20 mouse cellular contexts compared by ENCODE assay signal in genomic region chr6:39345430-39345829, GRCm38 (mm10). TPM values are rescaled to one million over a fixed set of nuclear protein-coding genes. Genes with fewer than 3 reads are reported as not detected.
DNase-seq lines count a peak whose midpoint lies in the region; ATAC-seq and TF ChIP-seq lines count a peak whose summit lies in the region.
"Had no signal": no experiment of that assay in that cellular context is flagged by ENCODE, and none has a peak within 500 bp of the region (broad histone marks: within the 10 kb centered on the region; RNA-seq: fewer than 3 reads in every experiment).

No protein-coding gene starts in this region.

- peaks cover 4% of the 10 kb centered on the region; the same call in 1 of the 2 replicates for H3K27me3 ChIP-seq in forebrain, embryonic 10.5 days (ENCODE audit: poor library complexity, severe bottlenecking)
- H3K27me3 ChIP-seq in forebrain, embryonic 16.5 days (replicated peaks; ENCODE audit: control insufficient read depth, insufficient read depth, low read length): no peaks in the 10 kb centered on the region
- no peaks in the 10 kb centered on the region for H3K27me3 ChIP-seq in neural tube, embryonic 11.5 days (ENCODE audit: control insufficient read depth, insufficient read depth, low read length)
- H3K27me3 ChIP-seq in hindbrain, embryonic 13.5 days: no peaks in the 10 kb centered on the region
- H3K27me3 ChIP-seq in neural tube, embryonic 14.5 days (ENCODE audit: control insufficient read depth, insufficient read depth, low read length): no peaks in the 10 kb centered on the region
- no peaks in the 10 kb centered on the region for H3K27me3 ChIP-seq in stomach, postnatal 0 days (ENCODE audit: control insufficient read depth, insufficient read depth, low read length)
- H3K27me3 ChIP-seq: limb, embryonic 12.5 days had no signal

- TF ChIP-seq EP300 in stomach, postnatal 0 days (optimal IDR thresholded peaks at IDR 0.05): no peak

- no peak overlapping the region for H3K4me3 ChIP-seq in forebrain, embryonic 10.5 days
- no peak overlapping the region for H3K4me3 ChIP-seq in forebrain, embryonic 16.5 days (replicated peaks; ENCODE audit: low read length)
- no peak overlapping the region for H3K4me3 ChIP-seq in neural tube, embryonic 11.5 days (ENCODE audit: low read depth, low read length)
- no peak overlapping the region for H3K4me3 ChIP-seq in hindbrain, embryonic 13.5 days
- no peak overlapping the region for H3K4me3 ChIP-seq in neural tube, embryonic 14.5 days (ENCODE audit: low read depth, low read length)
- H3K4me3 ChIP-seq in stomach, postnatal 0 days (ENCODE audit: low read depth, low read length): no peak overlapping the region
- H3K4me3 ChIP-seq: limb, embryonic 12.5 days had no signal

- no peaks in the 10 kb centered on the region for H3K9me3 ChIP-seq in forebrain, embryonic 10.5 days
- no peaks in the 10 kb centered on the region for H3K9me3 ChIP-seq in forebrain, embryonic 16.5 days (ENCODE audit: control insufficient read depth, low read length)
- no peaks in the 10 kb centered on the region for H3K9me3 ChIP-seq in neural tube, embryonic 11.5 days (ENCODE audit: control insufficient read depth, low read length)
- H3K9me3 ChIP-seq in hindbrain, embryonic 13.5 days: no peaks in the 10 kb centered on the region
- no peaks in the 10 kb centered on the region for H3K9me3 ChIP-seq in neural tube, embryonic 14.5 days (ENCODE audit: control insufficient read depth, low read length)
- H3K9me3 ChIP-seq in stomach, postnatal 0 days (ENCODE audit: control insufficient read depth, low read length): no peaks in the 10 kb centered on the region
- H3K9me3 ChIP-seq: G1E; limb, embryonic 12.5 days had no signal

- peaks cover 58% of the 10 kb centered on the region for H3K36me3 ChIP-seq in forebrain, embryonic 10.5 days (replicated peaks)
- H3K36me3 ChIP-seq in forebrain, embryonic 16.5 days (ENCODE audit: control insufficient read depth, insufficient read depth): peaks cover 17% of the 10 kb centered on the region
- 0 out of 2 replicates have a peak, but pooled peaks cover 2% of the 10 kb centered on the region for H3K36me3 ChIP-seq in neural tube, embryonic 11.5 days (ENCODE audit: control insufficient read depth, insufficient read depth, low read length)
- H3K36me3 ChIP-seq in hindbrain, embryonic 13.5 days: peaks cover 61% of the 10 kb centered on the region
- H3K36me3 ChIP-seq in neural tube, embryonic 14.5 days (ENCODE audit: control insufficient read depth, insufficient read depth, low read length): peaks cover 17% of the 10 kb centered on the region
- H3K36me3 ChIP-seq in stomach, postnatal 0 days (ENCODE audit: control insufficient read depth, insufficient read depth, low read length): peaks cover 4% of the 10 kb centered on the region; the same call in 1 of the 2 replicates

- peak; percentile 37 for DNase-seq in forebrain, embryonic 10.5 days (ENCODE audit: extremely low spot score, low spot score)
- DNase-seq in neural tube, embryonic 11.5 days (ENCODE audit: low spot score): peak; percentile 35
- no peak for DNase-seq in neural tube, embryonic 10.5 days (ENCODE audit: extremely low spot score, low spot score)
- DNase-seq in adipocyte (ENCODE audit: low spot score): no peak
- DNase-seq in stomach, postnatal 0 days (ENCODE audit: low spot score): no peak
- DNase-seq: cerebellum, adult 11 months; cerebellum, postnatal 25 days; gastrocnemius, postnatal 10 days; heart, adult 18-20 months; kidney, adult 2 months; kidney, postnatal 14 days; layer of hippocampus, adult 9-11 months; thymus, postnatal 4 days had no signal

- H3K4me2 ChIP-seq in forebrain, embryonic 16.5 days (ENCODE audit: low read length): no peak overlapping the region
- H3K4me2 ChIP-seq in neural tube, embryonic 11.5 days (ENCODE audit: low read depth): no peak overlapping the region
- H3K4me2 ChIP-seq in hindbrain, embryonic 13.5 days: no peak overlapping the region
- no peak overlapping the region for H3K4me2 ChIP-seq in neural tube, embryonic 14.5 days (ENCODE audit: low read depth, low read length)
- H3K4me2 ChIP-seq in stomach, postnatal 0 days (replicated peaks; ENCODE audit: low read depth): no peak overlapping the region
- H3K4me2 ChIP-seq: limb, embryonic 12.5 days had no signal

- peaks cover 58% of the 10 kb centered on the region for H3K4me1 ChIP-seq in forebrain, embryonic 10.5 days
- peaks cover 16% of the 10 kb centered on the region for H3K4me1 ChIP-seq in forebrain, embryonic 16.5 days (replicated peaks; ENCODE audit: control insufficient read depth, insufficient read depth, low read length)
- H3K4me1 ChIP-seq in neural tube, embryonic 11.5 days (ENCODE audit: control insufficient read depth, insufficient read depth, low read length): peaks cover 28% of the 10 kb centered on the region
- peaks cover 42% of the 10 kb centered on the region for H3K4me1 ChIP-seq in hindbrain, embryonic 13.5 days (replicated peaks)
- peaks cover 15% of the 10 kb centered on the region for H3K4me1 ChIP-seq in neural tube, embryonic 14.5 days (ENCODE audit: control insufficient read depth, insufficient read depth, low read length)
- no peaks in the 10 kb centered on the region for H3K4me1 ChIP-seq in stomach, postnatal 0 days (replicated peaks; ENCODE audit: control insufficient read depth, insufficient read depth)

- no peak overlapping the region for H3K9ac ChIP-seq in forebrain, embryonic 16.5 days (replicated peaks; ENCODE audit: low read depth, low read length)
- H3K9ac ChIP-seq in neural tube, embryonic 11.5 days (ENCODE audit: low read length): no peak overlapping the region
- no peak overlapping the region; the same call in 1 of the 2 replicates for H3K9ac ChIP-seq in hindbrain, embryonic 13.5 days
- H3K9ac ChIP-seq in neural tube, embryonic 14.5 days (replicated peaks; ENCODE audit: low read depth, low read length): no peak overlapping the region
- no peak overlapping the region for H3K9ac ChIP-seq in stomach, postnatal 0 days (ENCODE audit: low read length)
- H3K9ac ChIP-seq: limb, embryonic 12.5 days; liver, embryonic 14.5 days had no signal

- H3K27ac ChIP-seq in forebrain, embryonic 10.5 days: peak overlapping the region; percentile 82
- no peak overlapping the region for H3K27ac ChIP-seq in forebrain, embryonic 16.5 days (ENCODE audit: low read length)
- peak overlapping the region; percentile 73; the same call in 1 of the 2 replicates for H3K27ac ChIP-seq in neural tube, embryonic 11.5 days (ENCODE audit: low read depth, low read length)
- H3K27ac ChIP-seq in hindbrain, embryonic 13.5 days: peak overlapping the region; percentile 18; the same call in 1 of the 2 replicates
- no peak overlapping the region for H3K27ac ChIP-seq in neural tube, embryonic 14.5 days (ENCODE audit: low read depth, low read length)
- H3K27ac ChIP-seq in stomach, postnatal 0 days (replicated peaks): no peak overlapping the region
- H3K27ac ChIP-seq: limb, embryonic 12.5 days; liver, embryonic 14.5 days had no signal

- TF ChIP-seq CTCF in stomach, postnatal 0 days (IDR thresholded peaks at IDR 0.05; ENCODE audit: low read depth): no peak

- ATAC-seq in forebrain, embryonic 16.5 days: no peak
- no peak for ATAC-seq in neural tube, embryonic 11.5 days (ENCODE audit: insufficient read depth, low FRiP score, low TSS enrichment)
- ATAC-seq in hindbrain, embryonic 13.5 days (ENCODE audit: low FRiP score): no peak
- ATAC-seq in neural tube, embryonic 14.5 days (ENCODE audit: low read depth): peak; percentile 9; the same call in 1 of the 2 replicates
- no peak for ATAC-seq in stomach, postnatal 0 days (ENCODE audit: low FRiP score, low TSS enrichment)
- ATAC-seq: CD4-positive, CD25-positive, alpha-beta regulatory T cell, adult 4 months had no signal

- 26% methylated on average over 7 of the region's 7 CpGs for WGBS in forebrain, embryonic 10.5 days
- WGBS in forebrain, embryonic 16.5 days: 5% methylated on average over 7 of the region's 7 CpGs
- WGBS in neural tube, embryonic 11.5 days: 21% methylated on average over 7 of the region's 7 CpGs
- WGBS in hindbrain, embryonic 13.5 days: 23% methylated on average over 7 of the region's 7 CpGs
- WGBS in neural tube, embryonic 14.5 days: 20% methylated on average over 7 of the region's 7 CpGs
- whole genome bisulfite sequencing in stomach, postnatal 0 days: 77% methylated on average over 7 of the region's 7 CpGs

RNA-seq across cellular contexts. Expression of gene Slc37a3, which starts 32.0 kb away (rescaled TPM):
- 38.8 and 41.0 TPM in 2 replicates for polyA plus RNA-seq in forebrain, embryonic 10.5 days (2016; fragmentation: Nextera tagmentation; extraction: Ambion mirVana)
- 69.3 and 76.8 TPM in 2 replicates for polyA plus RNA-seq in forebrain, embryonic 16.5 days (2015; fragmentation: Nextera tagmentation; extraction: Ambion mirVana)
- 54.1 and 58.8 TPM in 2 replicates for polyA plus RNA-seq in neural tube, embryonic 11.5 days (2014; fragmentation: Nextera tagmentation; extraction: Ambion mirVana)
- polyA plus RNA-seq in hindbrain, embryonic 13.5 days (2015; fragmentation: Nextera tagmentation; extraction: Ambion mirVana): 63.1 and 63.2 TPM in 2 replicates
- polyA plus RNA-seq in neural tube, embryonic 14.5 days (2014; fragmentation: Nextera tagmentation; extraction: Ambion mirVana): 60.5 and 68.8 TPM in 2 replicates
- 20.9 and 22.7 TPM in 2 replicates for polyA plus RNA-seq in stomach, postnatal 0 days (2015; fragmentation: Nextera tagmentation; extraction: Ambion mirVana)

RNA-seq across cellular contexts. Expression of gene Rab19, which starts 35.5 kb away (rescaled TPM):
- 0.48 and 0.67 TPM in 2 replicates for polyA plus RNA-seq in forebrain, embryonic 10.5 days (2016; fragmentation: Nextera tagmentation; extraction: Ambion mirVana)
- polyA plus RNA-seq in forebrain, embryonic 16.5 days (2015; fragmentation: Nextera tagmentation; extraction: Ambion mirVana): 0.20 and 0.30 TPM in 2 replicates
- 0.19 and 0.26 TPM in 2 replicates for polyA plus RNA-seq in neural tube, embryonic 11.5 days (2014; fragmentation: Nextera tagmentation; extraction: Ambion mirVana)
- 0.25 and 0.34 TPM in 2 replicates for polyA plus RNA-seq in hindbrain, embryonic 13.5 days (2015; fragmentation: Nextera tagmentation; extraction: Ambion mirVana)
- 0.22 TPM in 1 of 2 replicates, not detected in the other for polyA plus RNA-seq in neural tube, embryonic 14.5 days (2014; fragmentation: Nextera tagmentation; extraction: Ambion mirVana)
- 5.1 and 5.4 TPM in 2 replicates for polyA plus RNA-seq in stomach, postnatal 0 days (2015; fragmentation: Nextera tagmentation; extraction: Ambion mirVana)
- polyA plus RNA-seq: G1E had no signal

Comparison
In these comparisons a context has a peak if more than half of its experiments do, and no peak if none do; other contexts are left out.
1. DNase-seq: peak in forebrain, embryonic 10.5 days (single experiment) and neural tube, embryonic 11.5 days (single experiment); none in neural tube, embryonic 10.5 days (single experiment), adipocyte (single experiment) and stomach, postnatal 0 days (single experiment).
2. H3K27ac ChIP-seq: peak in forebrain, embryonic 10.5 days (single experiment), neural tube, embryonic 11.5 days (single experiment) and hindbrain, embryonic 13.5 days (single experiment); none in forebrain, embryonic 16.5 days (single experiment), neural tube, embryonic 14.5 days (single experiment) and stomach, postnatal 0 days (single experiment).